Mouse (Mus musculus) C2C12 (cell line): ENCODE measurements around the gene Gm44973.

Experiments used
- CTCF ChIP-seq: IDR thresholded peaks from one replicate; pipeline ENCODE4 v1.5.1; 2011; ENCODE audit not compliant: control insufficient read depth, insufficient read depth, insufficient read length
- USF1 ChIP-seq: IDR thresholded peaks from one replicate; pipeline ENCODE4 v1.6.1; 2011; ENCODE audit warnings: low read depth, mild to moderate bottlenecking, control low read depth, moderate library complexity

- TF ChIP-seq USF1 = no peak
- TF ChIP-seq CTCF = no peak
Measured at GRCm38 (mm10) chr7:5074984-5075383, 59.7 kb downstream of the Gm44973 start.
